In genomic region chr11:54068520-54069371, GRCm38 (mm10) we compare ENCODE assay signal across 8 mouse cellular contexts. TPM values are rescaled to one million over a fixed set of nuclear protein-coding genes. Genes with fewer than 3 reads are reported as not detected.
DNase-seq lines count a peak whose midpoint lies in the region; ATAC-seq and TF ChIP-seq lines count a peak whose summit lies in the region.

Pdlim4 (minus strand) TSS chr11:54069014.

- no peak for TF ChIP-seq CTCF in E14TG2a.4 (conservative IDR thresholded peaks at IDR 0.05; ENCODE audit: low read length)
- TF ChIP-seq CTCF in embryonic fibroblast, embryonic 13.5 days (IDR thresholded peaks at IDR 0.05; ENCODE audit: borderline replicate concordance, insufficient read depth, low read length) = no peak

- ATAC-seq in midbrain, embryonic 14.5 days (ENCODE audit: low FRiP score, low TSS enrichment) = peak; percentile 51; the same call in 1 of the 2 replicates

- peak within 1 kb of the TSS; percentile 78 for H3K4me3 ChIP-seq in E14TG2a.4 (replicated peaks; ENCODE audit: low read length)
- peak within 1 kb of the TSS; percentile 46 for H3K4me3 ChIP-seq in embryonic fibroblast, embryonic 13.5 days (ENCODE audit: insufficient read depth, low read length)
- H3K4me3 ChIP-seq in midbrain, embryonic 14.5 days (replicated peaks; ENCODE audit: low read depth, low read length) = peak within 1 kb of the TSS; percentile 53

- peaks cover 18% of the 10 kb centered on the region for H3K9me3 ChIP-seq in E14TG2a.4 (ENCODE audit: low read length)
- no peaks in the 10 kb centered on the region for H3K9me3 ChIP-seq in midbrain, embryonic 14.5 days (ENCODE audit: control insufficient read depth, low read length)

- H3K4me1 ChIP-seq in E14TG2a.4 (replicated peaks; ENCODE audit: low read depth, low read length) = peaks cover 50% of the 10 kb centered on the region
- H3K4me1 ChIP-seq in embryonic fibroblast, embryonic 13.5 days (ENCODE audit: control insufficient read depth, insufficient read depth, low read length) = no peaks in the 10 kb centered on the region
- H3K4me1 ChIP-seq in midbrain, embryonic 14.5 days (ENCODE audit: control insufficient read depth, insufficient read depth, low read length) = peaks cover 14% of the 10 kb centered on the region; the same call in 1 of the 2 replicates

- WGBS in midbrain, embryonic 14.5 days = under 1% methylated on average over 61 of the region's 61 CpGs

- intact Hi-C loops in heart, postnatal 36 days (cut with DNase I) = no loop called here
- intact Hi-C loops in left cerebral cortex, postnatal 36 days (cut with DNase I) = no loop called here

- H3K36me3 ChIP-seq in E14TG2a.4 (ENCODE audit: insufficient read depth, low read length) = no peaks in the 10 kb centered on the region
- H3K36me3 ChIP-seq in midbrain, embryonic 14.5 days (ENCODE audit: control insufficient read depth, insufficient read depth, low read length) = no peaks in the 10 kb centered on the region

- no peak within 1 kb of the TSS; the same call in 1 of the 2 replicates for H3K27ac ChIP-seq in embryonic fibroblast, embryonic 13.5 days (ENCODE audit: insufficient read depth, low read length)
- H3K27ac ChIP-seq in midbrain, embryonic 14.5 days (replicated peaks; ENCODE audit: low read depth, low read length) = no peak within 1 kb of the TSS

- H3K9ac ChIP-seq in midbrain, embryonic 14.5 days (replicated peaks; ENCODE audit: low read length) = peak within 1 kb of the TSS; percentile 57

- peak; percentile 62 to 72 for DNase-seq in cerebellum, postnatal 10 days
- no peak for DNase-seq in cerebellum, adult 11-12 months
- DNase-seq in heart, postnatal 36 days = peak in 1 of 2 experiments; percentile 62
- DNase-seq in left cerebral cortex, postnatal 36 days (ENCODE audit: low spot score in 2 of 2) = no peak
- DNase-seq in midbrain, embryonic 14.5 days = peak; percentile 75
- no peak for DNase-seq in spleen, postnatal 14 days (ENCODE audit: low spot score in 2 of 2)

- H3K27me3 ChIP-seq in E14TG2a.4 (ENCODE audit: insufficient read depth, low read length) = peaks cover 78% of the 10 kb centered on the region
- H3K27me3 ChIP-seq in midbrain, embryonic 14.5 days (ENCODE audit: control insufficient read depth, insufficient read depth, low read length) = peaks cover 8% of the 10 kb centered on the region; the same call in 1 of the 2 replicates

- H3K4me2 ChIP-seq in midbrain, embryonic 14.5 days (ENCODE audit: low read length) = peak within 1 kb of the TSS; percentile 90

- TF ChIP-seq POLR2A in embryonic fibroblast, embryonic 13.5 days (IDR thresholded peaks at IDR 0.05; ENCODE audit: low read depth, low read length) = peak; percentile 37; the same call in 1 of the 2 replicates

RNA-seq across cellular contexts. Expression of gene Pdlim4, which starts in this region (rescaled TPM):
- 18.3 and 20.0 TPM in 2 replicates for polyA plus RNA-seq in embryonic fibroblast, embryonic 13.5 days (2011; ENCODE audit: insufficient read length, low read depth, missing spikeins)
- 10 to 100 TPM; 29.4 to 37.1 TPM for total RNA-seq in heart, postnatal 36 days (2021)
- total RNA-seq in left cerebral cortex, postnatal 36 days (2021) = 10 to 100 TPM; 12.2 to 13.1 TPM
- polyA plus RNA-seq in midbrain, embryonic 14.5 days (2014; fragmentation: Nextera tagmentation; extraction: Ambion mirVana) = 21.4 and 25.0 TPM in 2 replicates

Comparison
In these comparisons a context has a peak if more than half of its experiments do, and no peak if none do; other contexts are left out.
1. DNase-seq: peak in cerebellum, postnatal 10 days (2 of 2) and midbrain, embryonic 14.5 days (single experiment); none in cerebellum, adult 11-12 months (single experiment), left cerebral cortex, postnatal 36 days (0 of 2) and spleen, postnatal 14 days (0 of 2).
2. Peak in every context shown above with its lines, with median percentiles within 50 percentile points of each other: H3K4me3 ChIP-seq.